Mouse (Mus musculus) frontal cortex, postnatal 25 days (tissue): ENCODE results near the gene Herc6.
A peak's percentile ranks its signal among the peaks of the same experiment; 100 is the strongest.

Source experiments
- DNase-seq, 2 experiments: peaks; one replicate each; pipeline ENCODE4 v3.0.0; 2022; ENCODE audit warnings: low spot score in 2 of 2

Gene Herc6

DNA sequence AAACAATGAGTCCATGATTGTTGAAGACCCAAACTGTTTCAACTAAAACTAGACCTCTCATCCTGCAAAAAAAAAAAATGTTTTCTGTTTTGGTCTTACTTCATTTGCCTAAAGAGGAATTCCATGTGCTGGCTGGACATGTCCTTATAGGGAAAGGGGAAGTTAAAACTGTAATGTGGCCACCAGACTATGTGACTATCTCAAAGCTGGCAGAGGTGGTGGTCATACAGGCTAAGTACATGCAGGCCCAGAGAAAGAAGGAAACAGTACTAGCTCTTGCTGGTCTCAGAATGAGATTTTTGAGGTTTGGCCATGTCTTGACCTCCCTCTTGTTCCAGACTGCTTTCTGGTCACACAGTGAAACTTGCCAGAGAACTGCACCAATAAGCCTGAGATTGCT, 9.2 kb upstream of the Herc6 start:
- no peak for DNase-seq

DNA sequence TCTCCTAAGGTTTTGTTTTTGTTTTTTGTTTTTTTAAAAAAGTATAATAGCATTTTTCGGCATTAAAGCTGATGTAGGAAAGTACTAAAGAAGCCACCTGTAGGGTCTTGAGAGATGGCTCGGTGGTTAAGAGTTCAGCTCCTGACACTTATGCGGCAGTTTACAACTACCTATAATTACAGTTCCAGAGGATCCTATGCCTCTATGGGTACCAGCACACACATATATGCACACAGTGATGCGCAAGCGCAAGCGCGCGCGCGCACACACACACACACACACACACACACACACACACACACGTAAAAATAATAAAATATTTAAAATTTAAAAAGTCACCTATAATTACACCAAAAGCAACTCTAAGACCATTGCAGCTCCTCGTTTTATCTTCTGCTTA, 795 bp downstream of the Herc6 start:
- DNase-seq, result no peak

DNA sequence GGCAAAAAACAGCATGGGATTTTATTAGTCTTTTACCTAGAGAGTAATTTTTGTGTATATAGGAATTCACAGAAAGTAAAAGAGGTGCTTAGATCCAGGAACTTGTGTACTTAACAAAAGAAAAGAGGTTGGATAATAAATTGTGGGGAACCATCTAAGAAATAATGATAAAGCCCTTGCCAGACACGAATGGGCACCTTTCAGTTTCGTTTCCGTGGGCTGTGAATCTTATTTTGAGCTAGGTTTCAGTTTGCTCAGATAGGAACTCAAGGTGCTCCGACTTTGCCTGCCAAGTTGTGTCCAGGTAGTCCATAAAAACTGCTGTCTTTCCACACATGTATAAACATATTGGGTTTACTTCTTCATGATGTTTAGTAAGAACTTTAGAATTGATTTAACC, 1.6 kb downstream of the Herc6 start:
- no peak for DNase-seq

DNA sequence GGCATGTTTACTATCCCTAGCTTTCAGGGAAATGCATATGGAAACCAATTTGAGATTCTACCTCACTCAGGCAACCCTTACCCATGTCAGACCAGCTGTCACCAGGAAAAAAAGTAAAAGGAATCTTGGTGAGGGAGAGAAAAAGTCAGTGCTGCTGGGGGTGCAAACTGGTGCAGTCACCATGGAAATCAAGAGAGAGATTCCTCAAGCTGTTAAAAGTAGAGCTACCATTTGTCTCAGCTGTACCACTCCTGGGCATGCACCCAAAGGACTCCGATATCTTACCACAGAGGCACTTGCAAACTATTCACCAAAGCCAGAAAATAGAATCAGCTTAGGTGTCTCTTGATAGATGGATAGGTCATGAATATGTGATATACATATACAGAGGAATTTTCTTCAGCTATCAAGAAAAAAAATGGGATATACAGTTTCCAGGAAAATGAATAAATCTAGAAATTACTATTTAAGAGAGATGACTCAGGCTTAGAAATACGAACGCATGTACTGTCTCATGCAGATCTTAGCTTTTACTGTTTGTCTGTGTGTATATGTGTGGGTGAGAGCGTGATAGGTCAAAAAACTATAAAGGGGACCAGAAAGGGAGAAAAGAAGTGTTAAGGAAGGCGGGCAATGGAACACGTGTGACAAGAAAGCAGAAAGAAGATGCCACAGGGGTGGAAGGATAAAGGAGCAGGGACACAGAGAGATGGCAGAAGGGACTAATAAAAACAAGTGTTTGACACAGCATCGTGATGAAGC, 24.9 kb downstream of the Herc6 start:
- DNase-seq, result peak in 1 of 2 experiments; percentile 28

DNA sequence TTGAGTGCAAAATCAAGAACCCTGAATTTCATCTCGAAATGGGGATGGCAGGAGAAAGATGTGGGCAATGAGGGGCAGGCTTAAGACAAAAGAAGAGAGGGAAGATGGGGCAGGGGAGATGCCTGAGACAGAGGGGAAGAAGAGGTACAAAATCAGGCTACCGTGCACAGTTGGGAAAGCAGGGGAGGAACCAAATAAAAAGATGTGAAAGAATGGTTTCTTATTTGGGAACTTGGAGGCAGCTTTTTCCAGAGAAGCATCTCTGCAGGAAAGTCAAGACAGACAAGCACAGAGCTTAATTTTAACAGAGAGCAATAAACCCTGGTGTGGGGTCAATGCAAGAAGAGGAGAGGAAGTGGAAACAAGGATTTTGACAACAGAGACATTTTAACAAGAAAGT, 27.2 kb downstream of the Herc6 start:
- DNase-seq, result no peak

DNA sequence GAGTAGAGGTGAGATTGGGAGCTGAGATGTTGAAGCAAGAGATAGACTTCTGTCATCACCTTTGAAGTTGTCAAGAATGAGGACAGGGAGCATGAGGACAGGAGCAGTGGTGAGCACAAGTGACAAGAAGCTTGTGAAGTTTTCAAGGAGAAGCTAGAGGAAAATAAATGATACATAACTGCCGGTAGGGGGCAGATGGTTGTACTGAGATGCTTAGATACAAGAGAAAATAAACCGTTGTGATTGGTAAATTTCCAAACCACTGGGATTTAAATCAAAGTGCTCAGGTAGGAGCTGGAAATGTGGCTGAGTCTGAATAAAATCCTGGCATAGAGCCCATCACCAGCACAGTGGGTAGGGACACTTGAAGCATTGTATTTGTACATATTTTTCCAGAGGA, 28.8 kb downstream of the Herc6 start:
- no peak for DNase-seq

DNA sequence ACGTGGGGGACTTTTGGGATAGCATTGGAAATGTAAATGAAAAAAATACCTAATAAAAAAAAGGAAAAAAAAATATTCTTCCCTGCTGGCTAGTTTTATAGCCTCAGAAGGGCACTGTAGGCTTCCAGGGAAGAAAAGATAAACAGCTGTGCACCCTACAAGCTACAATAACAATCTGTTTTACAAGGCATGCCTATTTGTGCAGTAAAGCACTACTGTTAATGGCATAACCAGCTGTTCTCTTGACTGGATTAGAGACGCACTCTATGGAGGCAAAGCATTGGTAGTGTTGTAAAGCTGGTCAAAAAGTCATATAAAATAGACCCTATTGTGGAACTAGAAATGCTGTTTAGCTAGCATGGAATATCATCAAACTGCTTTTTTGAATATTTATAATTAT, 35.0 kb downstream of the Herc6 start:
- no peak for DNase-seq

DNA sequence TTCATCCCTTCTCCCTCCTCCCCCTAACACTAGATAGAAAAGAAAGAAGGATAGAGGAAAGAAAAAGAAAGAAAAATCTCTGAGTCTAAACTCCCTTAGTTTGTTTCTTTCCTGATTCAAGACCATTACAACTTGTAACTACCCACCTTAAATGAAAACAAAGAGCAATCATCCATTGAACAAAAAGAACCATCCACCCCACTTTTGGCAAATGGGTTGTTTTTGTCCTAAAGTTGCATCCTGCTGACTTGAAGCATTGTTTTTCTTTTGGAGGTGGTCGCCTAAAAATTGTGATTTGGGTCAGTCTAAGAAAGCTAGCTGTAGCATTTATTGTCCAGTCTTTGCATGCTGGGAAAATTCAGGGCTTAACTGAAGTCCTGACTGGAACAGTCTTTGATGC, 58.7 kb downstream of the Herc6 start:
- DNase-seq, result no peak

DNA sequence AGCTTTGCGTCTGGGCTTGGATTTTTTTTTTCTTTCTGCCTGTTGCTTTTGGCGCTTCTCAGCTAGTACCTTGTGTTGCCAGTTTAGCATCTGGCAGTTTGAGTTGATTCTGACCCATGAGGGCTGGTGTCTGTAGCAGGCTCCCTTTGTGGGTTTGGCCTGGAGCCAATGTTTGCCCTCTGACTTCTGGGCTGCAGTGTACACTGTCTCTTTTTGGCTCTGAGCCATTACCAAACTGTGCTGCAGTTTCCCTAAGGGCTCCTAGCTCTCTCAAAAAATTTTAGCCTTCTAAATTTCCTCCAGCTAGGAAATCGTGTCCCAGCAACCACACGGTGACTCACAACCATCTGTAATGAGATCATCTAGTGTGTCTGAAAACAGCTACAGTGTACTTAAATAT, 61.0 kb downstream of the Herc6 start:
- DNase-seq, result peak; percentile 9 to 26

DNA sequence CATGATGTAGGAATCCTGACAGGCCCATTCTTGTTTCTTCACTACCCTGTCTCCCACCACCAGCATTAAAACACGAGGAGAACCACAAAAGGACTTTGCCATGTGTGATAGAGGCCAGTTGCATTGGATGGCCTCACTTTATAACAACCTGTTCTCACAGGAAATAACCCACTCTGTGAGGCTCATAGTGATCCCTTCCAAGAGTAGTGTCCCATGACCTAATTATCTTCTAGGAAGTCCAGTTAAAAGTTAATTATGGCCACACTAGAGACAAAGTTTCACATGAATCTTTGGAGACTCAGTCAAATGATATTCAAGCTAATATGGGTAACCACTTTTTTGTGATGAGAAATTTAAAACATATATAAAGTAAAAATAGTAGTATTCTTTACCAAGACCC, 66.5 kb downstream of the Herc6 start:
- no peak for DNase-seq

DNA sequence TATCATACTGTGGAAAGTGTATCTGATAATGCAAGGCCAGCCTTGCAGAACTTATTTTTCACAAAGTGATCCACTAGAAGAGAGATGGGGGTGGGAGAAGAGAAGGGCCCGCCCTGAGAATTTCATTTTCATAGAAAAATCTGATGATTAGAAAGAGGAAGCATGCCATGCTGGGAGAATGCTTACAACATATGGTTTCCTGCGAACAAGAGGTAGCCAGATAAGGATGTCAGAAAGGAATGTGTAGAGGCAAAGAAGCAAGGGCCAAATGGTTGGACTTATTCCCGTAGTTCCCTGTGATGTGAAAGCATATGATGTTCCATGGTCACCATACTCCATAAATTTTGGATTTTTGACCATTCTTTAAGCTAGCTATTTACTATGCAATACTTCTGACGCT, 80.5 kb downstream of the Herc6 start:
- no peak for DNase-seq

DNA sequence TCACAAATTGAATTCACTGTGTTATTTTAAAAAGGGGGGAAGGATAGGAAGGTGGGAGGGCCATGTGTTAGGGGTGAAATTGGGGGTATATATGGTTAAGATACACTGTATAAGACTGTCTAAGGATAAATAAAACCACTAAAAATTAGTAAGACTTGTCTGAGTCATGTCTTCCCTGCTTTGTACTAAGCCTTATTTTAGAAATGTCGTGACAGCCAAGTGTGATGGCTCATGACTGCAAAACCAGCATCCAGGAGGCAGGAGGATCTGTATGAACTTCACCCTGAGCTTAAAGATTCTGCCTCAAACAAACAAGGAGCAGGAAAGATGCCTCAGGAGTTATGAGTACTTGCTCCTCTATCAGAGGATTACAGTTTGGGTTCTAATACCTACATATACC, 103.4 kb downstream of the Herc6 start:
- no peak for DNase-seq

DNA sequence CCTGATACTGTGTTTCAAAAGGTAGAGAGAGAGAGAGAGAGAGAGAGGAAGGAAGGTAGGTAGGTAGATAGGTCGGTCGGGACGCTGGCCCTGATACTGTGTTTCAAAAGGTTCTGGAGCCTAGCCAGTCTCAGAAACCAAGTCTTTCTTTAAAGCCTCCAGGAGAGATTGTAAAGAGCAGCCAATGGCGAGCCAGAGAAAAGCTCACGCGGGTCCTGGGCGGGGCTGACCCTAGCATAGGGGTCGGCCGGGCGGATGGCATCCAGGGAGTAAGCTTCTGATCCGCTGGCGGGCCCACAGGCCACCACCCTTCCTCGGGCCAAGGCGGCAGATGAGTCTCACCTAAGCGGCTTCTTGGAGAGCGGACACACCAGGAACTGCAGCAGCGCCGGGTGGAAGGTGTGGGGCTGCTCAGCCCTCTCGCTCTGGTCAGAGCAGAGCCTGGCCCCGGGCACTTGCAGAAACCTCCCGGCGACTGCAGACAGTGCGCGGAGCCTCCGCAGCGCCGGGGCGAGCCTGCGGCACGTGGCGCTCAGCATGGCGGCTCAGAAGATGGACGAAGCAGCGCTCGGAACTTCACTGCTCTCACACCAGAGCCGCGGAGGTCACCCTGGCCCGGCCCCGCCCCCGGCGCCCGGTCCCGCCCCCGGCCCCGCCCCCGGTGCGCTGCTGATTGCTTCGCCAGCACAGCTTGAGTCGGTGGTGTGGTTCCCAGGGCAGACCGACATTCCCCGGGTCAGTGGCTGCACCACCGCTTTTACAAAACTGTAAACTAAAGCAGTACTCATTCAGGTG, 110.9 kb downstream of the Herc6 start, which contains the start of gene Pyurf:
TSS of gene Pyurf (minus strand) at position 612 of the 795 bp plus-strand sequence.
- DNase-seq, result peak; percentile 76 to 77

DNA sequence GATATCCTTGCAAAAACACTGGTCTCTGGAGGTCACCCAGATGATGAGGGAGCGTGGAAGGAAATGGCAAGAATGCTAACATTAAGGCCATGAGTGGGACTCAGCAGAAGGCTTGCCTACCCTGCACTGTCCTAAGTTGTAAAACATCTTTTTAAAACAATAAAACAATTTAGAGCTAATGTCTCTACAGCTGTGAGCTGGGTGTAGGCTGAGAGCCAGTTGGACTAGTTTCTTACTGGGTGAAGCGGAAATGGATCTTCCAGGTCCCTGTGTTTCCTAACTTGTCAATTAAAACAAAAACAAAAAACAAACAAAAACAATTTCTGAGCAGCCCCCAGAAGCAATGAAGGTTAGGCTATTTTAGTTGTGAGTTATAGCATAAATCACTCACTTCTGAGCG, 112.3 kb downstream of the Herc6 start:
- DNase-seq, result no peak

DNA sequence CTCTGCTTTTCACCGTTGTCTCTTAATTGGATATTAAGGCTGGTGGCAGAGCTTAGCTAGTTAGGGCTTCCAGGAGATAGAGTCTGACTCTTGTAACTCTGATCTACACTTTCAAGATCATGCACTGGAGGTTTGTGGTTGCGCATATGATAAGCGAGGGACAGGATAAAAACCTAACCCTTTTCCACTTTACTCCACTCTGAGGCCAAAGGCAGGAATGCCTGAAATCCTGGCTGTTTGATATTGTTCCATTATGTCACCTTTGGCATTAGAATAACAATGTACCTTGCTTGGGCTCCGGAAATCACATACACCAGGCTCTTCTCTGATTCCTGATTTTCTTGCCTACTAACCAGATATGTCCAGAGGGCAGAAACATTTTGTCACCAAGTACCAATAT, 120.9 kb downstream of the Herc6 start:
- no peak for DNase-seq

DNA sequence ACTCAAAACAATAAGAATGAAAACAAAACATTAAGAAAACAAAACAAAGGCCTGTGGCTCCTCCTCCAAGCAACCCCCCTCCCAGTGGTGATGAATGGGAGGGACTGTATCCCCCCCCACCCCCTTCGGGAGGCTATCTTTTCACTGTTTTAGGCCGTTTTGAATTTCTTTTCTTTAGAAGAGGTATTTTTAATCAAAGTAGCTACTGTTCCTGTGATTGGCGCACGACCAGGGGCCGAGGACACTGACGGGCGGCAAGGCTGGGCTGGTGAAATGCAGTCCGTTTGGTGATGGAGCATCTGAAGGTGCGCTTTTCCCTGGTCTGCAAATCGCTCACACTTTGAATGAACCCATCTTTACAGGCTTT, 121.6 kb downstream of the Herc6 start, which contains the start of gene Lancl2:
TSS of gene Lancl2 (plus strand) at position 165 of the 367 bp plus-strand sequence.
- peak; percentile 24 to 36 for DNase-seq

DNA sequence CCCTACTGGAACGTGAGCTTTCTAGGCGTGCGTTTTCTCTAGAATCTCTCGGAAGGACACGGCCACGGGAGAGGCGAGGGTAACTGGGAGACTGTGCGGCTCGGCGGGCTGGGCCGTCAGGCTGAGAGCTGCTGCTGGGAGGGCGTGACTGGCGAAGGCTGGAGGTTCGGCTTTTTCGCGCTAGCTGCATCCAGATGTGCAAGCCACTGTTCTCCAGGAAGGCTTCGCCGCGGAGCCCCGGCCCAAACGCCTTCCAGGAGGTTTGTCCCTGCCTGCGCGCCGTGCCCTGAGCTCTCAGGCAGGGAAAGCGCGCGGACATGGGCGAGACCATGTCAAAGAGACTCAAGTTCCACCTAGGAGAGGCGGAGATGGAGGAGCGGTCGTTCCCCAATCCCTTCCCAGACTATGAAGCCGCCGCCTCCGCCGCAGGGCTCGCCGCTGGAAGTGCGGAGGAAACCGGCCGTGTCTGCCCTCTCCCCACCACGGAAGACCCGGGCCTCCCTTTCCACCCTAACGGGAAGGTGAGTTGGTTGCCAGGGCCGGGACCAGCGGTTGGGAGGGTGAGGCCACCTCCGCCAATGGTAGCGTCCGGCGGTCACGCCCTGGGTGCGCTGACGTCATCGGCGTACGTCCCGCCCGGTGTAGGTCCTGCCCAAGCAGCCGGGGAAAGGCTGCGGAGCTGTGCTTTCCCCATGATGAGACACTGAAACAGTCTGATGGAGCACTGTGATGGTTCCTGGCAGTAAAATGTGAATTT, 122.1 kb downstream of the Herc6 start:
- DNase-seq, result peak; percentile 94 to 96

DNA sequence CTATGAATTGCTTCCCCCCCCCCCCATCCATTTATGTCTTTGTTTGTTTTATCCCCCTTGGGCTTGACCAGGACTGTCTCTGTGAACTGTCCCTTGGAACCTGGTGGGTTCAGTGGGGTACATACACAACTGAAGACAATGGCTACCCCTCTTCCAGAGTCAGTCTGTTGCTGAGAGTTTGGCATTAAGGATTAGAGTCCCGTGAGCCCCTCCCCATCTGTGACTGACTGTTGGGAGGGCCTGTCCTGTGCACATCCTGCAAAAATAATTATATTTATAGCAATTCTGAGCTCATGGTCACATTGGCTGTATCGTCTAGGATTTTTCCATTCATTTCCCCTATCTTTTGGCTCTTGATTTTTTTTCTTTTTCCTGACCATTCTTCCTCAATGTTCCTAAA, 122.9 kb downstream of the Herc6 start:
- DNase-seq, result no peak

DNA sequence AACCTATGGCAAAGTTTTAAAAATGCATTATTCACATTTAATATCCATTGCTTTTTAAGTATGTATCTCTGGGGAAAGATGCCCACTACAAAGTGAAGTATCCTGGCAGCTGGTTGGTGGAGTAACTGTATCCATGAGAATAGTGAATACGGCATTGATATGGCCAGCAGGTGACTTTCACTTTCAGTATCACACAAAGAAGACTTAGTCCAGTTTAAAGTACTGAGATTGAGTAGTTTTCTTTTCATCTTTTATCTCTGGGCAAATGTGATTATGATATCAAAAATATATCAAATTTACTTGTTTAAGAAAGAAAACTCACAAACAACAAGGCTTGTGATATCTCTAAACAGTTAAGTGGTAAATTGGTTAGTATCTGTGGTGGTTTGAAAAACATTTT, 125.9 kb downstream of the Herc6 start:
- DNase-seq, result no peak

DNA sequence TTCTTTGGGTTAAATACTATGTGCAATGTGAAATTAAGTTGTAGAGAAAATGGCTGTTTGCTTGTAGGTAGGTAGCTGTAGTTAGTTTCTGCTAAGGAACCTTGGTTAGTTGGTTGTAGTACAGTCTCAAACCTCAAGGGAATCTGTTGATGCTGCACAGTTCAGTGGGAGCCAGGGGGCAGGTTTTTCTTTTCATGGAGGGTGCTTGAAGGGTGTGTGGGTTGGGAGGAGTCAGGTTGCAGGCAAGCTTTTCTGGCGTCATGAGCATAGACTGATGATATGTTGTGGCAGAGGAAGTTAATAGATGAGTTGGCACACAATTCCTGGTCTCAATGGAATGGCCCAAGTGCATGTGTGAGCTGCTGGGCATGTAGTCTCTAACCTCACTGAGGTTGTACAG, 130.9 kb downstream of the Herc6 start:
- DNase-seq, result no peak
